Mouse (Mus musculus): ENCODE results near the gene Nkrf. TPM values are rescaled to one million over a fixed set of nuclear protein-coding genes. Genes with fewer than 3 reads are reported as not detected.
"Not testable (repeated sequence)": the region's sequence is repeated elsewhere in the genome, so short reads cannot be mapped to it uniquely, and the experiment has no call there.

The Nkrf gene
- polyA plus RNA-seq, 2 experiments, result 1.7 to 4.5 TPM

DNA sequence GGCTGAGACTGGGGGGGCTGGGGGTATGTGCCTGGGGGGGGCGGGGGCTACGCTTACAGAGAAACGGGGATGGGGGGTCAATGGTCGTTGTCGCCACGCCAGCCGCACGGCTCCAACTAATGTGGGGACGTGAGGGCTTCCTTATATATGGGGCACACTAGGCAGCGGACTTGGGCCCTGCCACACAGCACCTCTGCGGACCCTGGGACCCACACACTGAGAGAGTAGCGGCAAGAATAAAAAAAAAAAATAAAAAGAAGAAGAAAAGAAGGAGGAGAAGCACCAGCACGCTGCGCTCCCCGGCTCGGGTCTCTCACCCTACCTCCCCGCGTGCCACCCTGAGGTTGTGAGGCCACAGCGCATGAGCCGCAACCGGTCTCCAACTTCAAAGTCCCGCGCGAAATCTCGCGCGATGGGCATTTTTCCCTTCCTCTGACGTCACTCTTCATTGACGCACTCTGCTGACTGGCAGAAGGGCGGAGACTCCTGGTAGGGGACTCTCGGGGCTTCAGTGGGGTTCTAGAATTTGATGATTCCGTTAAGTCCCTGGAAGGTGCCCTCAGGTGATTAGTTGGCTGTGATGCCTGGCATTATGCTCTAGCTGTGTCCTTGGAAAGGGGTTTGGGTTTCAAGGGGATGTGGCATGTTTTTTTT is 543 bp upstream of the Nkrf start:
- Histone ChIP-seq H3K27me3 (ENCODE audit: control insufficient read depth, insufficient read depth, low read length) (no peaks in the 10 kb centered on the region), H3K4me1 (ENCODE audit: control insufficient read depth, insufficient read depth, low read length) (no peaks in the 10 kb centered on the region), H3K36me3 (ENCODE audit: control insufficient read depth, insufficient read depth, low read length) (no peaks in the 10 kb centered on the region), H3K9ac (ENCODE audit: low read depth, low read length, severe bottlenecking) (peak overlapping the region; percentile 65), H3K9me3 (ENCODE audit: control insufficient read depth, low read length) (no peaks in the 10 kb centered on the region), H3K4me2 (replicated peaks; ENCODE audit: low read depth, low read length, severe bottlenecking) (peak overlapping the region; percentile 62), H3K4me3 (replicated peaks; ENCODE audit: low read length) (peak overlapping the region; percentile 49), H3K27ac (replicated peaks; ENCODE audit: low read depth, low read length) (0 out of 2 replicates have a peak overlapping the region, but pooled peaks have one; percentile 13)
- 23% methylated on average over 30 of the region's 32 CpGs for WGBS
- peak; percentile 91 for ATAC-seq (ENCODE audit: low FRiP score, low read depth)
- TF ChIP-seq POLR2A (IDR thresholded peaks at IDR 0.05; ENCODE audit: borderline replicate concordance, extremely low read depth, insufficient read depth, insufficient read length), result peak; percentile 87; the same call in 1 of the 2 replicates
- peak; percentile 92 for DNase-seq (ENCODE audit: low spot score)

DNA sequence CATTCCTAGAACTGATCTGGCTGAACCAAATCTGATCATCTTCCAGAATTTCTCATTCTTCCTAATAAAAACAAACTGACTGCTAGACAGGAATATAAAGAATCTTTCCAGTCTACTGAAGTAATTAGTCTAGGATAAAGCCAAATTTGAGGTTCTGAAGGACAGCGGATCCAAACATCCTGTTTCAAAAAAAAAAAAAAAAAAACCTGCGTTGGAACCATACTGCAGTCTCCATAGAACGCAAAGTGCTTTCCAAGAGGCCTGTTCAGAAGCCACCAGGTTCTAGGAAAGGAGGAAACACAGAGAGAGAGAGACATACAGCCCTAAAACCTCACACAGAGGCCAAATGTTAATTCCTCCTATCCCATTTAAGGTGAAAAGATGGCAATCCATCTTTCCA is 1.0 kb downstream of the Nkrf start:
- ATAC-seq (ENCODE audit: low FRiP score, low read depth) (no peak), DNase-seq (ENCODE audit: low spot score) (no peak)
- no peaks in the 10 kb centered on the region for H3K4me1 ChIP-seq (ENCODE audit: control insufficient read depth, insufficient read depth, low read length)
- peak overlapping the region; percentile 62 for H3K4me2 ChIP-seq (replicated peaks; ENCODE audit: low read depth, low read length, severe bottlenecking)
- H3K27ac ChIP-seq (replicated peaks; ENCODE audit: low read depth, low read length), result no peak overlapping the region
- peak overlapping the region; percentile 49 for H3K4me3 ChIP-seq (replicated peaks; ENCODE audit: low read length)
- no peak for TF ChIP-seq POLR2A (IDR thresholded peaks at IDR 0.05; ENCODE audit: borderline replicate concordance, extremely low read depth, insufficient read depth, insufficient read length)
- H3K9me3 ChIP-seq (ENCODE audit: control insufficient read depth, low read length), result no peaks in the 10 kb centered on the region
- H3K27me3 ChIP-seq (ENCODE audit: control insufficient read depth, insufficient read depth, low read length), result no peaks in the 10 kb centered on the region
- H3K9ac ChIP-seq (ENCODE audit: low read depth, low read length, severe bottlenecking), result no peak overlapping the region
- H3K36me3 ChIP-seq (ENCODE audit: control insufficient read depth, insufficient read depth, low read length), result no peaks in the 10 kb centered on the region
- 30% methylated on average over 3 of the region's 3 CpGs for WGBS

DNA sequence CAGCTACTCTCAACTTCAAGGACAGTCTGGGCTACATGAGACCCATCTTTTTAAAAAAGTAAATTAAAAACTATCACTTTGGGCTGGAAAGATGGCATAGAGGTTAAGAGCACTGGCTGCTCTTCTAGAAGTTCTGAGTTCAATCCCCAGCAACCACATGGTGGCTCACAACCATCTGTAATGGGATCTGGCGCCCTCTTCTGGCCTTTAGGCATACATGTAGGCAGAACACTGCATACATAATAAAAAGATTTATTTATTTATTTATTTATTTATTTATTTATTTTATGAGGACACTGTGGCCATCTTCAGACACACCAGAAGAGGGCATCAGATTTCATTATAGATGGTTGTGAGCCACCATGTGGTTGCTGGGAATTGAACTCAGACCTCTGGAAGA is 3.8 kb downstream of the Nkrf start:
- H3K27me3 ChIP-seq (ENCODE audit: control insufficient read depth, insufficient read depth, low read length); H3K4me1 ChIP-seq (ENCODE audit: control insufficient read depth, insufficient read depth, low read length); H3K9ac ChIP-seq (ENCODE audit: low read depth, low read length, severe bottlenecking); H3K27ac ChIP-seq (replicated peaks; ENCODE audit: low read depth, low read length); H3K4me3 ChIP-seq (replicated peaks; ENCODE audit: low read length); H3K36me3 ChIP-seq (ENCODE audit: control insufficient read depth, insufficient read depth, low read length); DNase-seq (ENCODE audit: low spot score); H3K9me3 ChIP-seq (ENCODE audit: control insufficient read depth, low read length); H3K4me2 ChIP-seq (replicated peaks; ENCODE audit: low read depth, low read length, severe bottlenecking); ATAC-seq (ENCODE audit: low FRiP score, low read depth): not testable (repeated sequence)
- 41% methylated on average over 1 of the region's 1 CpGs for whole genome bisulfite sequencing

DNA sequence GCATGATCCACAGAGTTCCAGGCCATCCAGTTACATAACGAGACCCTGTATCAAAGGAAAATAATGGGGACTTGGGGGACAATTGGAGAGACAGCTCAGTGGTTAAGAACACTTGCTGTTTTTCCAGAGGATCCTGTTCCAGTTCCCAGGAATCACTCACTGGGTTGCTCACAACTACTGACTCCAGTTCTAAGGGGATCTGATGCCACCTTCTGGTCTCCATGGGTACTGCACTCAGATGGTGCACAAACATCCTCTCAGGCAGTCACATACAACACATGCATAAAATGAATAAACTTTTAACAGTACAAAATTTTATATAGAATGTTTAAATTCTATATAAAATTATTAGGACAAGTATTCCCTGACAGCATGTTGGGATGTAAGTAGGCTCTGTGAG is 18.0 kb downstream of the Nkrf start:
- H3K27ac ChIP-seq (replicated peaks; ENCODE audit: low read depth, low read length), result no peak overlapping the region
- no peaks in the 10 kb centered on the region for H3K27me3 ChIP-seq (ENCODE audit: control insufficient read depth, insufficient read depth, low read length)
- DNase-seq (ENCODE audit: low spot score), result no peak
- 81% methylated on average over 1 of the region's 1 CpGs for WGBS
- ATAC-seq (ENCODE audit: low FRiP score, low read depth), result no peak
- no peaks in the 10 kb centered on the region for H3K9me3 ChIP-seq (ENCODE audit: control insufficient read depth, low read length)
- peaks cover 14% of the 10 kb centered on the region; the same call in 1 of the 2 replicates for H3K36me3 ChIP-seq (ENCODE audit: control insufficient read depth, insufficient read depth, low read length)
- H3K4me3 ChIP-seq (replicated peaks; ENCODE audit: low read length), result no peak overlapping the region
- no peak overlapping the region for H3K4me2 ChIP-seq (replicated peaks; ENCODE audit: low read depth, low read length, severe bottlenecking)
- TF ChIP-seq POLR2A (IDR thresholded peaks at IDR 0.05; ENCODE audit: borderline replicate concordance, extremely low read depth, insufficient read depth, insufficient read length), result no peak
- H3K9ac ChIP-seq (ENCODE audit: low read depth, low read length, severe bottlenecking), result no peak overlapping the region
- H3K4me1 ChIP-seq (ENCODE audit: control insufficient read depth, insufficient read depth, low read length), result no peaks in the 10 kb centered on the region

- peak overlapping the region; percentile 69 for H3K9ac ChIP-seq (ENCODE audit: low read depth, low read length, severe bottlenecking)
- H3K36me3 ChIP-seq (ENCODE audit: control insufficient read depth, insufficient read depth, low read length), result no peaks in the 10 kb centered on the region
- no peak for TF ChIP-seq POLR2A (IDR thresholded peaks at IDR 0.05; ENCODE audit: borderline replicate concordance, extremely low read depth, insufficient read depth, insufficient read length)
- ATAC-seq (ENCODE audit: low FRiP score, low read depth) (no peak), DNase-seq (ENCODE audit: low spot score) (peak; percentile 5)
- H3K4me3 ChIP-seq (replicated peaks; ENCODE audit: low read length), result peak overlapping the region; percentile 66
- peak overlapping the region; percentile 79 for H3K27ac ChIP-seq (replicated peaks; ENCODE audit: low read depth, low read length)
- WGBS, result 11% methylated on average over 15 of the region's 36 CpGs
- no peaks in the 10 kb centered on the region for H3K27me3 ChIP-seq (ENCODE audit: control insufficient read depth, insufficient read depth, low read length)
- peaks cover 3% of the 10 kb centered on the region; the same call in 1 of the 2 replicates for H3K4me1 ChIP-seq (ENCODE audit: control insufficient read depth, insufficient read depth, low read length)
- H3K4me2 ChIP-seq (replicated peaks; ENCODE audit: low read depth, low read length, severe bottlenecking), result peak overlapping the region; percentile 47
- H3K9me3 ChIP-seq (ENCODE audit: control insufficient read depth, low read length), result no peaks in the 10 kb centered on the region
Measured at GRCm38 (mm10) chrX:36874704-36875128, 28.0 kb downstream of the Nkrf start.
